Mouse (Mus musculus): ENCODE results near the gene Abcc4.

Gene Abcc4

GRCm38 (mm10) chr14:118510793-118511192, 195.2 kb downstream of the Abcc4 start:
- no peak for DNase-seq (ENCODE audit: low read depth in 1 of 2, low spot score in 2 of 2)

GRCm38 (mm10) chr14:118510216-118510615, 195.8 kb downstream of the Abcc4 start:
- no peak for DNase-seq (ENCODE audit: low read depth in 1 of 2, low spot score in 2 of 2)

DNA sequence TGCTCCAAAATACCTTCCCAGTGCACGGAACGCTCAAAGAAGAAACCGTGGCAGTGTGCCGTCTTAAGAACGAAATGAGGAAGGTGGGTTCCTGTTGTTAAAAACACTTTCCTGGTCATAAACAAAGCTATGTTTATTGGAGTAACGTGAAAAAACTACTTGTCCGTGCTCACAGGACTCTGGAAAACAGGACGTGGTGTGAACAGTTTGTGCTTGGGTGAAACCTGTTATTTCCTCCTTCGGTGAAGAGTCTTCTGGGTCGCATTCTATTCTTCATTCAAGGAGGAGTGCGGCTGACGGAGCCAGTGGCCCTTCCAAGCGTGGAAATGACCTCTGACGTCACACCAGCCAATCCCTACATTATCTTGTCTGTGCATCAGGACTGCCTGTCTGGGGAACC, 198.2 kb downstream of the Abcc4 start:
- no peak for DNase-seq (ENCODE audit: low read depth in 1 of 2, low spot score in 2 of 2)

GRCm38 (mm10) chr14:118506591-118507146, 199.3 kb downstream of the Abcc4 start:
- DNase-seq (ENCODE audit: low read depth in 1 of 2, low spot score in 2 of 2) = no peak

DNA sequence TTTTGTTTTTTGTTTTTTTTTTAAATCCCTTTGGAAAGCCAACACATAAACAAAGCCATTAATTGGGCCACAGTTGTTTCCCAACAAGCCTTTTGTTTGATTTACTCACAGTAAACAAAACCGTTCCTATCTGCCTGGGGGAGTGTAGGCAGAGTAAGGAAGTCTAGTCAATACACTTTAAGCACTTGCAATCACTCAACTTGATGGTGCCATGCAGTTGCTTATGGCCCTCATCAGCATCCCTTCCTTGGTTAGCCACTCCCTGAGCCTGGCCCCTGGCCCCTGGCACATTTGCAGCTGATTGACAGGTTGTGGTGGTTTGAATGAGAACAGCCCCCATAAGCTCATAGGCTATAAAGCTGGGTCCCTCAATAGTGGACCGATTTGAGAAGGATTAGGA, 209.3 kb downstream of the Abcc4 start:
- no peak for DNase-seq (ENCODE audit: low read depth in 1 of 2, low spot score in 2 of 2)

DNA sequence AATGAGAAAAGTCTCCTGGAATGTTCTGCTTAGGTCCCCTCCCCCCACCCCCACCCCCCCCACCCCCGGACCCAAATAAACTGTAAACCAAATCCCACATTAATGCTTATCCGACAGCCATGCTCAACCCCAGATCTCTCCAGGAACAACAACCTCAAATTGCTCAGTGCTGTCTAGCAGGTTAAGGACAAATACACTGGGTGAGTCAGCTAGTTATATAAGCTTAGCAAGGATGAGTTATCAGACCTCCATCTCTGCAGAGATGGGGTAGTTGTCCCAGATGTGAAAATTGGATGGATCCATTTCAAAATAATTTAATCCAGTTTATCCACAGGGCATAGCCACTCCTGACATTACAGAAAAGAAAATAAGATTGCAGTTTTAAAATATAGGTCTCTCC, 210.6 kb downstream of the Abcc4 start:
- no peak for DNase-seq (ENCODE audit: low read depth in 1 of 2, low spot score in 2 of 2)

GRCm38 (mm10) chr14:118491708-118492107, 214.3 kb downstream of the Abcc4 start:
- DNase-seq (ENCODE audit: low read depth in 1 of 2, low spot score in 2 of 2) = no peak

DNA sequence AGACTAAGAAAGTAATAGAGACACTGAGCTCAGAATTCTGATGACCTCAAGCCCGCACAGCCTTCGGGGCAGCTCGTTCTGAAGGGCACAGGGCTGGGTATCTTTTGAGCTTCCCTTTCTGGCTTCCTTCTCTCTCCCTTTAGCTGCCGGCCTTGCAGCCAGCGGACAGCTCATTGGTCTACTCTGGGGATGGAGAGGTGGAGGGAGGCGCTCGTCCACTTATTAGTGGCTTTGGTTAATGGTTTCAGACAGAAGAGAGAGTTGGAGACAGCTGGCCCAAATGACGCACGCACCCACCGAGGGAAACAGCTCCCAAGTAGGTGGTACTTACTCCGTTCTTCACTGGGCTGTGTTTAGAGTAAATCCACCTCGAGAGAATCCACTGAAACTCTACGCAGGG, 214.7 kb downstream of the Abcc4 start:
- no peak for DNase-seq (ENCODE audit: low read depth in 1 of 2, low spot score in 2 of 2)

DNA sequence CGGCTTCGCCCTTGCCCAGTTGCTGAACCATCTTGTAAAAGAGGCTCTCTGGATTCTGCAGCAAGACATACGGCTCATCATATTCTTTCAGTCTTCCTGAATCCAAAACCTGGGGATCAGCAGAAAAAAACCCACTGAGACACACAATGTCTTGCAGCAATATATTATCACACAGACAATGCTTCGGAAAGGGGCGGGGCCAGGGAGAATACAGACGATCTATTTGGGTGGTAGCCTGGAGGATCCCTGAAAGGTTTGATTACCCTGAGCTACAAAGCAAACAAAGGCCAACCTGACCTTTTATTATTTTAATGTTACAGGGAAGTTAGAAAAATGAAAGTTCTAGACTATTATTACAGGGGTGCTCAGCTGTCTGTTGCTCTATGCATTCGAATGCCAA, 215.5 kb downstream of the Abcc4 start:
- DNase-seq (ENCODE audit: low read depth in 1 of 2, low spot score in 2 of 2) = no peak

GRCm38 (mm10) chr14:118486349-118486748, 219.7 kb downstream of the Abcc4 start:
- DNase-seq (ENCODE audit: low read depth in 1 of 2, low spot score in 2 of 2) = no peak

DNA sequence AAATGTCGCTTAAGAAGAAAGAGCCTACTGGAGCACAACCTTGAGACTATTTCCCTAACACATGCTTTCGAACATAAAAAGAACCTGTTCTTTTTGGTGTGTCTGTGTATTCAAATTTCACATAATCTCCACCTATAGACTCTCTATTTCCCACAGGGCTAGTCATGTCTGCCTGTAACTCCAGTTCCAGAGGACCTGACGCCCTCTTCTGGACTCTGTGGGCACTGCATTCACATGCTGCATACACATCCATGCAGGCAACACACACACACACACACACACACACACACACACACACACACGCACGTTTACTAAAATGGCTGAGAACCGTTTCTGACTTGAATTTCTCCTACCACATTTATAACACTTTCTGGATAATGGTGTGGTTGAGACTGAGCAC, 220.4 kb downstream of the Abcc4 start:
- no peak for DNase-seq (ENCODE audit: low read depth in 1 of 2, low spot score in 2 of 2)

- DNase-seq (ENCODE audit: low read depth in 1 of 2, low spot score in 2 of 2) = no peak
These were observed 223.7 kb downstream of the Abcc4 start for GRCm38 (mm10) chr14:118482320-118482719.

- DNase-seq (ENCODE audit: low read depth in 1 of 2, low spot score in 2 of 2) = no peak
These were observed 224.2 kb downstream of the Abcc4 start for GRCm38 (mm10) chr14:118481779-118482178.

GRCm38 (mm10) chr14:118476329-118476728, 229.7 kb downstream of the Abcc4 start:
- DNase-seq (ENCODE audit: low read depth in 1 of 2, low spot score in 2 of 2) = no peak

GRCm38 (mm10) chr14:118475100-118475454, 230.9 kb downstream of the Abcc4 start:
- DNase-seq (ENCODE audit: low read depth in 1 of 2, low spot score in 2 of 2) = no peak

DNA sequence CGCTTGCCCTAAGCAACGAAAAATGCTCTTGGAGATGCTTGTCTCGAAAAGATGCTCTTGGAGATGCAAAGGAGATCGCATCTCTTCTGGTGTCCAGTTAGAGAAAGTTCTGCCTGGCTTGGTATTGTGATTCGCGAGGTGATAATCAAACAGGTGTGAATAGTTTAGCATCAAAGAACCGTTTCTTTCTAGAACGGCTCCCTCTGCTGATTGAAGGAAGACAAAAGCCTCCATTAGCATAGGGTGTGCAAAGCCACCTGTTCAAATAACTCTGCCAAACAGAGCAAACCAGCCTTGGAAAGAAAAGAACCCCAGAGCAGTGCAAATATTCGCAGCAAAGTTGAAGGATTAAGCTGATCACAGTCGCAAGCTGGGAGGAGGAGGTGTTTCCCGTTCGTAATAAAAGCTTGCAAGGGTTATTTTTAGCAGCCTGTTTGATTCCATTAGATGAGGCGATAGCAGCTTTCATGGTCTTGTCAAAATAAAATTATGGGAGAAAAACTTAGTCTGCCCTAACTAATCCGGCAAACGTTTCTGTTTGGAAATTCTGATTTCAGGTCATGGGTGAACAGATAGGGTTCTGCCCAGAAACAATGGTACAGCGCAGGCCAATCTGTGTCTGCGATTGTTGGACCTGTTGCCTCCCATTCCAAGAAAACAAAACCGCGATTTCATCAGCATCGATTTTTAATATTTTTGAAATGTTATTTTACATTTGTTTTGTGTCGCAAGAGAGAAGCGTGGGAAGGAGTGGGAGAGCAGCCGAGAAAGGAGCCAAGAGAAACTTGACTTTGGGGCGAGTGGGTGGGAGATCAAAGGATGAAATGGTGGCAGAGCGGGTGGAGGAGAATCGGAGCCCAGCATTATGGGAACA, 231.6 kb downstream of the Abcc4 start:
- DNase-seq (ENCODE audit: low read depth in 1 of 2, low spot score in 2 of 2) = no peak

DNA sequence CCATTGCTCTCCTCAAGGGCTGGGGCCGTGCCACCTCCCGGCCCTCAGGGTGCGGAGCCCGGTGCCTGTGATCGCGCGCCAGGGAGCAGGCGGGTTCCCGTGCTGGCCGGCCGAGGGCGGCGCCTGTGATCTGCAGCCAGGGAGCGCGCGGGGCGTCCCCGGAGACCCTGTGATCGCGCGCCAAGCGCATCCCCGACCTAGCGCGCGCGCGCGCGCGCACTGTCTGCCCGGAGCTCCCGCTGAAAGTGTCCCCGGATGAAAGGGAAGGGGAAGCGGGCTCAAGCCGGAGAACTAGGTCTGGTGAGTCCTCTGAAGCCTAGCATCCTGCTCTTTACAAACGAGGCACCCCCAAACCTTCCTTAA, 232.2 kb downstream of the Abcc4 start:
- no peak for DNase-seq (ENCODE audit: low read depth in 1 of 2, low spot score in 2 of 2)

DNA sequence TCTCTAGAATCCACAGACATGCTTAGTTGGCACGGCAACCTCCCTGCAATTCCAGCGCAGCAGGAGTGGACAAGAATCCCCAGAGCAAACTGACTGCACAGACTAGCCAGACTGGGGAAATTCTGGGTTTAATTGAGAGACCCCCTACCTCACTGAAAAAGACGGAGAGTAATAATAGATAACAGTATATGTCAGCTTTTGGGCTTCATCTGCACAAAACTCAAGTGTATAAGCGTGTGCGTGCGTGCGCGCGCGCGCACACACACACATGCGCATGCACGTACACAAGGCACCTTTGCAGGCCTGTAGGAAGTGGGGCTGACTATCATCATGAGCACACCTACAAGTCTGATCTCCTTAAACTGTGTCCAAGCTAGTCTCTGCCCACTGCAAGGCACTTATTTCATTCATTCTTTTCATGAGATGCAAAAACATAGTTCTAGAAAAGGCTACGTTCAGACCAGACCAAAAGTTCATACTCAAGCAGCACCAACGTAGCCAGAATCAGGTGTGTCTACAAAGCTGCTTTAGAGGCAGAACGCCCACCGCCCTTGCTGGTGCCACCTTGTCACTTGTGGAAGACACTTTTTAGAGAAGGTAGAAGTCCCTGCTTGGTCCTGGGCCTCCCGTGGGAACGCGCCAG, 232.7 kb downstream of the Abcc4 start:
- no peak for DNase-seq (ENCODE audit: low read depth in 1 of 2, low spot score in 2 of 2)

DNA sequence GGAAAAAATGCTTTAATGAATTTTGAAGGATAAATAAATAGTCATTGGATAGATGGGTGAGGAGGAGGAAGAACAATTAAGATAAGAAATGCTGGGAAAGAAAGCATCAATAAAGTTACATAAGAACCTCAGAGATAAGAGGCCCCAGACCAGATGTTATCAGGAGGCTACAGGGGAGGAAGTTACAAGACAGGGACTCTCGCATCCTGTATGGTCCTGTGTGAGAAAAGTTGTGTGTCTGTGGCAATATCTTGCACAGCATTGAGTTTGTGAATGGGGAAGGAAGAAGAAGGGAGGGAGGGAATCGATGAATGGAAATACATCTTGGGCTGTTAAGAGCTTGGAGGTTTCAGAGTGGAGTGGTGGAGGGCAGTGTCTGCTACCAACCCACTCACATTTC, 240.7 kb downstream of the Abcc4 start:
- no peak for DNase-seq (ENCODE audit: low read depth in 1 of 2, low spot score in 2 of 2)

- no peak for DNase-seq (ENCODE audit: low read depth in 1 of 2, low spot score in 2 of 2)
These were observed 241.6 kb downstream of the Abcc4 start for GRCm38 (mm10) chr14:118464401-118464800.

DNA sequence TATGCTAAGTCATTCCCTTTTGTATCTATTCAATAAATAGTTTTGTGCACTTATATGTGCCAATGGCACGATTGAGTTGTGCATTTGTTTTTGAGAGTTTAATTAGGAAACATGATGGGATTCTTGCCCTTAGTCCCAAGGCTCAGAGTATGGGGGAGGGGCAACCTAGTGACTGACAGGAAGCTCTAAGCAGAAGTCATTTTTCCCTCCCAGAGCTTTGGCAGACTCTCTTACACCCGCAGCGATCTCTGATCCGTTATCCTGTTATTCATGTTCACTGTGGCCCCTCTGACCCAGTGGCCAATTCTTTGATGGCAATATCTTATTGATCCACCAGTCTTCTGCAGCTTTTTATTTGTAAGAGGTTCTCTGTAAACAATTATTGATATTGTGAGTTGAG, 253.4 kb downstream of the Abcc4 start:
- no peak for DNase-seq (ENCODE audit: low read depth in 1 of 2, low spot score in 2 of 2)

DNA sequence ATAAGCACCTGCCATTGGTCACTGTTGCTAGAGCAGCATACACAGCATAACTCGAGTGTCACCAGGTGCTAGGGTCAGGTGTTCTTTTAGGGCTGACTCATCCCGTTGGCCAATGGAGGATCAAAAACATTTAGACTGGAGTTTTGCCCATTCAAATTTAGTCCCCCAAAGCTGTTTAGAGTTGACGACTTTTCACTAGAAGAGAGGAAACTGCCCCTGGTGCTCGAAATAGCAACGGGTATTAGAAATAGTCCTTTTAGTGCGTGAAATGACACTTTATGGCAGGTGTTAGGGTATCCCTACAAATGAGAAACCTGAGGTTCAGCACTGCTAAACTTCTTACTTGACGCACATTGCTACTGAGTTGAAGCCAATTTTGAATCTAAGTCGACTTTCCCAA, 265.9 kb downstream of the Abcc4 start:
- DNase-seq (ENCODE audit: low read depth in 1 of 2, low spot score in 2 of 2) = no peak

All from monocyte, adult 2 months (primary cell).